Mouse (Mus musculus) hindbrain, embryonic 16.5 days (tissue): Measurements from ENCODE around the gene Psmg4. TPM values are rescaled to one million over a fixed set of nuclear protein-coding genes. Genes with fewer than 3 reads are reported as not detected.

Source experiments
- ATAC-seq: fragments of 200-750 bp; cut with Nextera tagmentation; 2 replicates; pipeline ENCODE4 v1.8.0; 2017; ENCODE audit warnings: moderate TSS enrichment, moderate library complexity
- H3K27ac ChIP-seq: fragments of 300-500 bp; sonication (generic); 2 replicates; pipeline ENCODE4 v1.5.1; 2014; ENCODE audit warnings: low read depth, mild to moderate bottlenecking, control low read depth, low read length, moderate library complexity
- H3K27me3 ChIP-seq: fragments of 300-500 bp; sonication (generic); replicated peaks from 2 replicates; pipeline ENCODE4 v1.6.1; 2014; ENCODE audit warnings: low read length; ENCODE audit not compliant: control insufficient read depth, insufficient read depth
- H3K36me3 ChIP-seq: fragments of 300-500 bp; sonication (generic); 2 replicates; pipeline ENCODE4 v1.6.1; 2014; ENCODE audit warnings: mild to moderate bottlenecking, low read length, moderate library complexity, mixed read lengths; ENCODE audit not compliant: control insufficient read depth, insufficient read depth
- H3K4me1 ChIP-seq: fragments of 300-500 bp; sonication (generic); 2 replicates; pipeline ENCODE4 v1.6.1; 2014; ENCODE audit warnings: low read depth, low read length; ENCODE audit not compliant: control insufficient read depth, insufficient read depth
- H3K4me2 ChIP-seq: fragments of 300-500 bp; sonication (generic); 2 replicates; pipeline ENCODE4 v1.6.1; 2014; ENCODE audit warnings: mild to moderate bottlenecking, low read length, control low read depth, moderate library complexity
- H3K4me3 ChIP-seq: fragments of 300-500 bp; sonication (generic); 2 replicates; pipeline ENCODE4 v1.5.1; 2014; ENCODE audit warnings: mild to moderate bottlenecking, low read length, control low read depth, moderate library complexity
- H3K9ac ChIP-seq: fragments of 300-500 bp; sonication (generic); 2 replicates; pipeline ENCODE4 v1.6.1; 2014; ENCODE audit warnings: low read depth, mild to moderate bottlenecking, control low read depth, low read length, moderate library complexity
- H3K9me3 ChIP-seq: fragments of 300-500 bp; sonication (generic); 2 replicates; pipeline ENCODE4 v1.6.1; 2014; ENCODE audit warnings: mild to moderate bottlenecking, low read length, moderate library complexity; ENCODE audit not compliant: control insufficient read depth
- WGBS: fragments of 180-500 bp; shearing (Covaris S2); extraction: QIAGEN DNeasy Blood & Tissue Kit; methylation state at CpG from one replicate; pipeline ENCODE4 v1.1.7; 2014; 5-methylcytosine and 5-hydroxymethylcytosine counted together
- polyA plus RNA-seq: library from polyadenylated mRNA; unstranded; fragments of >200 nt; fragmentation: Nextera tagmentation; extraction: Ambion mirVana; gene quantifications from 2 replicates; pipeline ENCODE4 v1.2.1, GENCODE M21; 2015

The Psmg4 gene
- polyA plus RNA-seq, 1 experiment from 2014 or later: 69.1 TPM

DNA sequence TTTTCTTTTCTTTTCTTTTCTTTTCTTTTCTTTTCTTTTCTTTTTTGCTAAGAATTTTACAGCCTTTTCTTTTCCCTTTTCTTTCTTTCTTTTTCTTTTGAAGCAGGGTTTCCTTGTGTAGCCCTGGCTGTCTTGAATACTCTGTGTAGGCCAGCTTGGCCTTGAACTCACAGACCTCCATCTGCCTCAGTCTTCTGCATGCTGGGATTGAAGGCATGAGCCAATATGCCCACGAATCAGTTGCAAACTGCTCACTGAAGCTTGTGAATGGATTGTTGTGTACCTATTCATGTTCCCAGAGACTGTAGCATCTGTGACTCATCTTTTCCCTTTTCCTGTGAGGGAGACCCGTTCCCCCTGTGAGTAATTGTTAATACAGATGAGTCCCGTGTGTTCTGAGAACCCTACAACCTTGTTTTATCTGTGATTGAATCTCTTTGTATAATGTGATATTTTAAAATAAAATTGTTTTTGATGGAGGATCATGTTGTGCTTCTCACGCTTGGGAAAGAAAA, 48.6 kb downstream of the Psmg4 start:
- no peak overlapping the region for H3K4me2 ChIP-seq
- no peaks in the 10 kb centered on the region for H3K27me3 ChIP-seq
- no peaks in the 10 kb centered on the region for H3K9me3 ChIP-seq
- no peaks in the 10 kb centered on the region for H3K36me3 ChIP-seq
- H3K27ac ChIP-seq: no peak overlapping the region
- no peak overlapping the region for H3K4me3 ChIP-seq
- no peaks in the 10 kb centered on the region for H3K4me1 ChIP-seq
- ATAC-seq: no peak
- H3K9ac ChIP-seq: no peak overlapping the region
- WGBS: 71% methylated on average over 4 of the region's 4 CpGs

DNA sequence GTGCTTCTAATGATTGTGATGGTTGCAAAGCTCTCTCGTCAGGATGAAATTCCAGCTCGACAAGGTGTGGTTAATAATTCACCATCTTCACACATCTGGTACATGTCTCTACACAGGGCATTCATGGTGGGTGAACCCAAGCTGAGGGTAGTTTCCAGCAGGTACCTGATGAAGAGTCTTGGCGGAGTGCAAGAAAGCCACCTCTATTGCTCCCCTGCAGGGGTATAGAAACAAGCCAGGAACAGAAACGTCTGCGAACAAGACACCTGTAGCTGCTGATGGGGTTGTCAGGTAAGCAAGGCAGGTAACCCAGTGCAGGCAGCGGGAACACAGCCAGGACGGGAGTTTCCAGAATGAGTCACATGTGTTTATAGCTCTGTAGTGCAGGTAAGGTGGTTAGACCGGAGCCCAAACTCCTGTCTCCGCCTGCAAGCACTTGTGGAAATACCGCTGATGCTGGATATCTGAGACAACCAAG, 50.0 kb downstream of the Psmg4 start:
- 77% methylated on average over 10 of the region's 10 CpGs for WGBS
- Histone ChIP-seq H3K9ac (no peak overlapping the region), H3K27ac (no peak overlapping the region), H3K27me3 (no peaks in the 10 kb centered on the region), H3K4me3 (no peak overlapping the region), H3K4me2 (no peak overlapping the region), H3K4me1 (no peaks in the 10 kb centered on the region), H3K36me3 (no peaks in the 10 kb centered on the region; the same call in 1 of the 2 replicates), H3K9me3 (no peaks in the 10 kb centered on the region)
- no peak for ATAC-seq

DNA sequence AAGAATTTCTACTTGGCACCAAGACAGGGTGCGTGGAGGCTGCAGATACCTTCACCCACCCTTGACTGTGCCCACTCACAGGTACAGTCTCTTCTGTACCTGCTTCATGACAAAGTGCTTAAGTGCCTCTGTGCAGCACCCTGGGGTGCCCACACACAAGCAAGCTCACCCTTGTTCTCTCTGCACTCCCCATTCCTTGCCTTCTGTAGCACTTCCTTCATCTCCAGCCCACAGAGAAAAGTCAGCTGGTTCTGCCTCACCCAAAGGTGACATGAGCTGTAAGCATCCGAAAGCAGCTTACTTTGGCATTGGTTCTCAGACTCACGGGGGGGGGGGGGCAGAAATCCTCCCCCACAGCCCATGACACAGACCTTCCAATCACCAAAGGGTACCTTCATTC, 52.1 kb downstream of the Psmg4 start:
- no peaks in the 10 kb centered on the region for H3K4me1 ChIP-seq
- H3K27ac ChIP-seq: no peak overlapping the region
- H3K36me3 ChIP-seq: peaks cover 3% of the 10 kb centered on the region
- H3K9ac ChIP-seq: no peak overlapping the region
- H3K9me3 ChIP-seq: no peaks in the 10 kb centered on the region
- H3K4me3 ChIP-seq: no peak overlapping the region
- no peaks in the 10 kb centered on the region for H3K27me3 ChIP-seq
- 88% methylated on average over 3 of the region's 3 CpGs for WGBS
- no peak overlapping the region for H3K4me2 ChIP-seq
- no peak for ATAC-seq

DNA sequence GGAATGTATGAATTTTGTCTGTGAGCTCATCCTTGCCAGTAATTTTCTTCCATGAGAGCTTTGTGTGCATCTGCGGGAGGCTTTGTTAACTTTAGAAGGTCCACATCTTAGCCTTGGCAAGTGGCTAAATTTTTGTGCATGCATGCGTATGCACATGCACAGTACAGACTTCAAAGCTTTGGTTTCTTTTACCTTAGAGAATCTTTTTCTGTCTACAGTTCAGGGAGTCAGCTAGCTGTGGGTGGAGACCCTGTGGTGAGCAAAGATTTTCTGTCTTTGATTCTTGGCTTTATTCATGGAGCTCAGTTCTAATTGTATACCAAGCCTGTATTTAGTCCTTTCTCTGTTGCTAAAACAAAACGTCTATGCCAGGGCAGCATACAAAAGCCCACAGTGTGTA, 56.0 kb downstream of the Psmg4 start:
- Histone ChIP-seq H3K27me3 (no peaks in the 10 kb centered on the region), H3K4me2 (no peak overlapping the region), H3K4me1 (peaks cover 8% of the 10 kb centered on the region), H3K36me3 (peaks cover 8% of the 10 kb centered on the region), H3K9me3 (no peaks in the 10 kb centered on the region), H3K9ac (no peak overlapping the region), H3K4me3 (no peak overlapping the region), H3K27ac (no peak overlapping the region)
- no peak for ATAC-seq
- WGBS: 63% methylated on average over 3 of the region's 3 CpGs

DNA sequence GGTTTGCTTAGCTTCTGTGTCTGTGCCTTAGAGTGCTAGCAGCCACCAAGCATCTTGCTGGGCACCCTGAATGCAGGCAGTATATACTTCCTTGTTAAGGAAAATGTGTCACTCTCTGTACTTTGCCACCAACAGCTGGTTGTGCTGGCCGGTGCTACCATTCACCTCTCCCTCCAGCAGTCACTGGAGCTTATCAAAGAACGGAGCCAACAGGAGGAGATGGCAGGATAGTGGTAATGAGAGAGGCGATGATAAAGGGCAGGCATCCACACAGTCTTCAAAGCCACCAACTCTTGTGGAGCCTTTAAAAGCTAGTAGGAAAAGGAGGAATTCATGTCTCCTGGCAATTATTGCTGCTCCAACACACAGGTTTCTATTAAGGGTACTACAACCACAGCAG, 57.0 kb downstream of the Psmg4 start:
- H3K4me2 ChIP-seq: no peak overlapping the region
- peaks cover 8% of the 10 kb centered on the region for H3K4me1 ChIP-seq
- H3K27me3 ChIP-seq: no peaks in the 10 kb centered on the region
- no peak overlapping the region for H3K4me3 ChIP-seq
- H3K27ac ChIP-seq: no peak overlapping the region
- peaks cover 8% of the 10 kb centered on the region for H3K36me3 ChIP-seq
- WGBS: 76% methylated on average over 3 of the region's 3 CpGs
- no peaks in the 10 kb centered on the region for H3K9me3 ChIP-seq
- no peak for ATAC-seq
- H3K9ac ChIP-seq: no peak overlapping the region

- H3K27me3 ChIP-seq: no peaks in the 10 kb centered on the region
Observed at GRCm38 (mm10) chr13:34222985-34223384, 60.2 kb downstream of the Psmg4 start.

GRCm38 (mm10) chr13:34226940-34227339, 64.2 kb downstream of the Psmg4 start:
- Histone ChIP-seq H3K4me1 (peaks cover 15% of the 10 kb centered on the region), H3K9me3 (no peaks in the 10 kb centered on the region), H3K27me3 (no peaks in the 10 kb centered on the region), H3K4me2 (no peak overlapping the region), H3K27ac (no peak overlapping the region), H3K4me3 (no peak overlapping the region), H3K36me3 (no peaks in the 10 kb centered on the region), H3K9ac (no peak overlapping the region)
- ATAC-seq: no peak
- WGBS: 5% methylated on average over 1 of the region's 1 CpGs

More at GRCm38 (mm10) chr13:34222985-34223384, 60.2 kb downstream of the Psmg4 start:
- no peak overlapping the region for H3K4me3 ChIP-seq
- no peak overlapping the region; the same call in 1 of the 2 replicates for H3K4me2 ChIP-seq
- peaks cover 15% of the 10 kb centered on the region for H3K4me1 ChIP-seq
- H3K36me3 ChIP-seq: peaks cover 8% of the 10 kb centered on the region
- H3K9me3 ChIP-seq: no peaks in the 10 kb centered on the region
- WGBS: 32% methylated on average over 7 of the region's 7 CpGs
- 0 out of 2 replicates have a peak, but pooled peaks have one; percentile 48 for ATAC-seq
- no peak overlapping the region for H3K9ac ChIP-seq
- peak overlapping the region; percentile 71 for H3K27ac ChIP-seq

Other genes with a start within 250 kb of the Psmg4 start
- 11.7 TPM in 2 replicates for gene Nqo2, start 198.3 kb upstream of the Psmg4 start, polyA plus RNA-seq
- 5.9 and 7.0 TPM in 2 replicates for gene Ripk1, start 160.6 kb upstream of the Psmg4 start, polyA plus RNA-seq
- 40.0 and 42.2 TPM in 2 replicates for gene Serpinb6a, start 160.2 kb upstream of the Psmg4 start, polyA plus RNA-seq
- 42.9 and 45.9 TPM in 2 replicates for gene Bphl, start 125.4 kb upstream of the Psmg4 start, polyA plus RNA-seq
- 3,415 and 3,905 TPM in 2 replicates for gene Tubb2a, start 85.0 kb upstream of the Psmg4 start, polyA plus RNA-seq
- gene Tubb2b, start 32.5 kb upstream of the Psmg4 start, polyA plus RNA-seq: 1,169 and 1,199 TPM in 2 replicates
- gene Slc22a23, start 182.2 kb downstream of the Psmg4 start, polyA plus RNA-seq: 14.9 and 15.6 TPM in 2 replicates